Mouse (Mus musculus) telencephalon, adult 2 months (tissue): Measurements from ENCODE around the gene Dcaf17.

Source experiments
- DNase-seq: peaks from one replicate; pipeline ENCODE4 v3.0.0-alpha.2; 2011; ENCODE audit warnings: low read depth, low spot score

Gene Dcaf17

GRCm38 (mm10) chr2:71120844-71121243, 65.7 kb downstream of the Dcaf17 start:
- peak; percentile 48 for DNase-seq

GRCm38 (mm10) chr2:71121406-71121805, 66.3 kb downstream of the Dcaf17 start:
- no peak for DNase-seq

GRCm38 (mm10) chr2:71122268-71123029, 67.3 kb downstream of the Dcaf17 start:
- DNase-seq = no peak

- no peak for DNase-seq
Measured at GRCm38 (mm10) chr2:71123591-71123990, 68.5 kb downstream of the Dcaf17 start.

- no peak for DNase-seq
Measured at GRCm38 (mm10) chr2:71127779-71128534, 72.8 kb downstream of the Dcaf17 start.

GRCm38 (mm10) chr2:71130366-71130765, 75.2 kb downstream of the Dcaf17 start:
- no peak for DNase-seq

- no peak for DNase-seq
Measured at GRCm38 (mm10) chr2:71131866-71132496, 76.9 kb downstream of the Dcaf17 start.

- DNase-seq = no peak
Measured at GRCm38 (mm10) chr2:71134041-71134505, 78.9 kb downstream of the Dcaf17 start.

- DNase-seq = no peak
Measured at GRCm38 (mm10) chr2:71134836-71135235, 79.7 kb downstream of the Dcaf17 start.

- DNase-seq = no peak
Measured at GRCm38 (mm10) chr2:71140622-71141021, 85.5 kb downstream of the Dcaf17 start.

GRCm38 (mm10) chr2:71142410-71142809, 87.3 kb downstream of the Dcaf17 start:
- DNase-seq = no peak

GRCm38 (mm10) chr2:71145853-71146252, 90.7 kb downstream of the Dcaf17 start:
- no peak for DNase-seq

GRCm38 (mm10) chr2:71146266-71146665, 91.1 kb downstream of the Dcaf17 start:
- no peak for DNase-seq

- no peak for DNase-seq
Measured at GRCm38 (mm10) chr2:71147816-71148215, 92.7 kb downstream of the Dcaf17 start.
